Mouse (Mus musculus) bone marrow macrophage, adult 2 months (primary cell): ENCODE measurements around the gene Neurog1. TPM values are rescaled to one million over a fixed set of nuclear protein-coding genes. Genes with fewer than 3 reads are reported as not detected.

Experiments
- H3K27ac ChIP-seq: 2 replicates; pipeline ENCODE4 v1.5.1; 2012; ENCODE audit warnings: low read depth, low read length; ENCODE audit not compliant: insufficient read depth
- H3K4me1 ChIP-seq: 2 replicates; pipeline ENCODE4 v1.6.1; 2012; ENCODE audit warnings: low read length; ENCODE audit not compliant: control insufficient read depth, insufficient read depth
- H3K4me3 ChIP-seq: 2 replicates; pipeline ENCODE4 v1.5.1; 2012; ENCODE audit warnings: mild to moderate bottlenecking, low read length, moderate library complexity; ENCODE audit not compliant: insufficient read depth
- CTCF ChIP-seq: IDR thresholded peaks from 2 replicates; pipeline ENCODE4 v1.5.1; 2012; ENCODE audit warnings: low read depth, mild to moderate bottlenecking, low read length, moderate library complexity
- POLR2A ChIP-seq: IDR thresholded peaks from 2 replicates; pipeline ENCODE4 v1.6.1; 2012; ENCODE audit warnings: mild to moderate bottlenecking, low read depth, low read length, borderline replicate concordance
- polyA plus RNA-seq: library from polyadenylated mRNA; stranded (reverse); fragments of >200 nt; gene quantifications from 2 replicates; pipeline ENCODE4 v1.2.4, GENCODE M21; 2012; ENCODE audit not compliant: missing spikeins, insufficient read depth, insufficient read length

Gene Neurog1
- polyA plus RNA-seq, 1 experiment = not detected

DNA sequence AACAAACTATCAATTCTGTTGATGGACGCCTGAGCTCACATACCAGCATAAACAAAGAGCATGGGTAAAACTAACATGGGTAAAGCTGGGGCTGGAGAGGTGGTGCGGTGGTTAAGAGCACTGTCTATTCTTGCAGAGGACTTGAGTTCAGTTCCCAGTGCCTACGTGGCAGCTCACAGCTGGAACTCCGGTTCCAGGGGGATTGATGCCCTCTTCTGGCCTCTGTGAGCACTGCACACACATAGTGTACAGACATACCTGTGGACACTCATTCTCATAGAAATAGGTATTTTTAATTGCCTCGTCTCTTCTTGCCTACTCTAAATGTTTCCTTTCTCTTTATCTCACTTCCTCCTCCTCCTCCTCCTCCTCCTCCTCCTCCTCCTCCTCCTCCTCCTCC lies 8.9 kb downstream of the Neurog1 start:
- H3K4me1 ChIP-seq = no peaks in the 10 kb centered on the region
- H3K27ac ChIP-seq = no peak overlapping the region
- TF ChIP-seq POLR2A = no peak
- TF ChIP-seq CTCF = no peak
- H3K4me3 ChIP-seq = no peak overlapping the region

DNA sequence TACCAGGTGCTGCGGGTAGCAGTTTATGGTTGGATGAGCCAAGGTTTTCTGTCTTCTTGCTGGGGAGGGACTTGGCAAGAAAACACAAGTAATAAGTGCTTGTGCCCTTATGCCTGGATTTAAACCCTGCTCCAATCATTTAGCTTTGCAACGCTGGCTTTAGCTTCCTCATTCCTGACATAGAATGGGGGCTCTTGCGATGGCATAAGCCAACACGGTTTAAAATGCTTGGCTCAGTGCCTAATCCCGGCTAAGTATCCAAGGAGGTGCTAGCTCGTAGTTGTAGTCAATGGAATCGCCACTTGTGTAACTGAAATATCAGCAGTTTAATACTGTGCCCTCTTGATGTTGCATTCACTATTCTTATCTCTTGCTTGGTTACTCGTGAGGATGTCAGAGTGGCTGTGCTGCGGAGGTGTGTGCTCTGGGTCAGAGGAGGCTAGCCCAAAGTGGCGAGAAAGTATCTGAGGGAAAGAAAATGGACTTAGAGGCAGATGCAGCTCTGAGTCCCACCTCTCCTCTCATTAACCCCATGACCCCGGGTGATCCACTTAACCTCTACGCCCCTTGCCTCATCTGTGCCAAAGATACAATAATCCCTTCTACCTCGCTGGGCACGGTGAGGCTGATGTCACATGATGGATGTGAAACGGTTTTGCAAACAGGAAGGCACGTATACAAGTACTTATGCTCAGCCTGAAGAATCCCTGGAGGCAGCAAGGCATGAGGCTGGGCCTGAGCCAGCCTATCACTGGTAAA lies 11.8 kb downstream of the Neurog1 start:
- Histone ChIP-seq H3K4me1 (no peaks in the 10 kb centered on the region), H3K4me3 (no peak overlapping the region), H3K27ac (no peak overlapping the region)
- TF ChIP-seq CTCF (no peak), POLR2A (no peak)

DNA sequence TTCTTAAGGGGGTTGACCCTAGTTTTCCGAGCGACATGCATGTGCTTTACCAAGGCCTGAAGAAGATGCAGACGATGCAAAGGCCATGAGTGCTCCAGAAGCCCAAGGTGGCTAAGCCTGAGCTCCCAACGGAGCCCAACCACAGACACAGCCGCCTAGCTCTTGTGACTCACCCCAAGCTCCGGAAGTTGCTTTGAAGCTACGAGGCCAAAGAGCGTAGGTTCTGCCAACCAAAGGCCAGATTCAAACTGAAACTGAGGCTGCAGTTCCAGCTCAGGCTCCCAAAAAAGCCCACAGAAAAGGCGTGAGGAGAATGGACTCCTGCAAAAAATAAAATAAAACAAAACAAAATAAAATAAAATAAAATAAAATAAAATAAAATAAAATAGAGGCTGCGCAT lies 14.1 kb downstream of the Neurog1 start:
- H3K27ac ChIP-seq = no peak overlapping the region
- H3K4me1 ChIP-seq = no peaks in the 10 kb centered on the region
- no peak overlapping the region for H3K4me3 ChIP-seq
- TF ChIP-seq POLR2A (no peak), CTCF (no peak)

DNA sequence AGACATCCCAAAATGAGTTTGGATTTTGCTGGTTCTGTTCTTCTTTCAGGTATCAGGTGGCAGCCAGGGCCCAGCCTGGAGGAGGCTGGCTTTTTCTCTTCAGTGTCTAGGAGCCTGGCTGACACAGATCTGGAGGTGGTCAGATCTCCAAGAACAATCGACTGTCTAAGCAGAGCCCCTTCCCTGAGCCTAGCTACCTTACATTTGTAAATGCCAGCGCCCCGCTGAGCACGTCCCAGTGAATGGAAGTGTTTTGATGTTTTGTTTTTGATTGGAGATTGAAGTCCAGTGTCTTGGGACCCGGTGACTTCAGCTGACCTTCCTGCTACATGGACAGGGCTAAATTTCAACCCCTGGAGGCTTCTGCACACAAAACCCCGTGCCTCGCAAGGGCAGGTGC lies 15.8 kb downstream of the Neurog1 start:
- Histone ChIP-seq H3K4me1 (no peaks in the 10 kb centered on the region), H3K4me3 (no peak overlapping the region), H3K27ac (no peak overlapping the region)
- TF ChIP-seq CTCF (no peak), POLR2A (no peak)

DNA sequence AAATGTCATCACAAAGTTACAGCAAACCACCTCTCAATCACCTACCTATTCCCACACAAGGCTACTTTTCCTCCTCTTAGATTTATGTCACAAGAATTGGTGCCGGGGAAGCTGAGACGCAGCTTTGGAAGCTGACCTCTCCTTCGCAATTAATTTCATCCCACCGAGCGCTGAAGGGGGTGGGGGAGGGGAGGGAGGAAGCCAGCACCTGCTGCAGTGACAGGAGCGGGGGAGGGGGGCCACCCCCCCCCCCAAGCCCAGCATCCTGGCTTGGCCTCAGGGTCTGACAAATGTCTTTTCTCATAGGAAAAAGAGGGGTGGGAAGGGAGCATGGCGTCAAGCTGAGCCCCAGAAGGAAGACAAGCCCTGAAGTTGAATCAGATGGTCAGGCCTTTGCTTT lies 23.2 kb downstream of the Neurog1 start:
- TF ChIP-seq POLR2A = no peak
- TF ChIP-seq CTCF = no peak
- H3K27ac ChIP-seq = no peak overlapping the region
- H3K4me3 ChIP-seq = no peak overlapping the region
- H3K4me1 ChIP-seq = no peaks in the 10 kb centered on the region

DNA sequence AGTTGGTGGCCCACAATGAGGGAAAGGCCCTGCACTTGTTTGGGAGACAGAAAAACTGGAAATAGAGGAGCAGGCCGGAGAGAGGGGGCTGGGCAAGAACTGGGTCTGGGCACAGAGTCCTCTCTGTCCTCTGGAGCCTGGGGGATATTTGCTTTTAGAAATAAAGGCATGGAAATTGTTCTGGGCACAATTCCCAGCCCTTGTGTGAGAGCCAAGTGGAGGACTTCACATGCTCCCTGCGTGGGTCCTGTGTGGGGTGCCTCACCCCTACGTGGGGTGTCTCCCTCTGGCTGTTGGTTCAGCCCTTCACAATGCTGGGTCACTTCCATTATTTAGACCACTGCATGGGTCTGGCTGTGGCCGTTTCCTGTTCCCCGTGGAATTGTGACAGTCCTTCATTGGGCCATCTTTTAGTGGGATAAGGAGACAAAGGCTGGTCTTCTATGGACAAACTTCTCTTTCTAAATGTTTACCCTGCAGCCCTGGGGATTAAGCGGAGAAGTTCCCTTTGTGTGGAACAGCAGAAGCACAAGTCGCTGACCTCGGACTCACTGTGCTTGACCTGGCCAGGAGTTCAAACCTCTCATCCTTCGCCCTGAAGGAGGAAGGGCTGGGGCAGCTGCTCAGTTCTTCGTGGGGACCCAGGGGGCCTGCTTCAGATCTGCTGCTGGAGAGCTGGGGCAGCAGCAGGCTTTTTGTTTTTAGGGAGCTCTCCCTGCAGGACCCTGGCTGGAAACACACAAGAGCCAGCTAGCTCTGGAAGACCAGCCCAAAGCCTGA lies 25.6 kb downstream of the Neurog1 start:
- TF ChIP-seq POLR2A = no peak
- Histone ChIP-seq H3K27ac (no peak overlapping the region), H3K4me1 (no peaks in the 10 kb centered on the region), H3K4me3 (no peak overlapping the region)

DNA sequence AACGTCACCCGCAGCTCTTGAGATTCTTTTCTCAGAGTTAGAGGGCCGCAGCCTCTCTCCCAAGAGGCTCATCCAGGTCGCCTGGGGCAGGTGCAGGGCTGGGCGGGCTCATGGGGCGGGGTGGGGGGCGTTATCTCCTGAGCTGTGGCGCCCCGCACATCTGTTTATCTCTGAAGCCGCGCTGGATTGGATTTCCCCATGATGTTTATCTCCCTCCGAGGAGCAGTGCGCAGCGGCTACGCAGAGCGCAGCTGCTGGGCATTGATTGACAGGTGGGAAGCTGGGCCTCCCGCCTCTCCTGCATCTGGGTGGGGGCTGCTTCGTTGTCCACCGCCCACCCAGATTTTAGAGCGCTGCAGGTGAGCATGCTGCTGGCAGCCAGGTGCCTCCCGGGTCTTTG lies 28.3 kb downstream of the Neurog1 start:
- TF ChIP-seq CTCF (no peak), POLR2A (no peak)
- H3K4me3 ChIP-seq = no peak overlapping the region
- H3K4me1 ChIP-seq = no peaks in the 10 kb centered on the region
- no peak overlapping the region for H3K27ac ChIP-seq

DNA sequence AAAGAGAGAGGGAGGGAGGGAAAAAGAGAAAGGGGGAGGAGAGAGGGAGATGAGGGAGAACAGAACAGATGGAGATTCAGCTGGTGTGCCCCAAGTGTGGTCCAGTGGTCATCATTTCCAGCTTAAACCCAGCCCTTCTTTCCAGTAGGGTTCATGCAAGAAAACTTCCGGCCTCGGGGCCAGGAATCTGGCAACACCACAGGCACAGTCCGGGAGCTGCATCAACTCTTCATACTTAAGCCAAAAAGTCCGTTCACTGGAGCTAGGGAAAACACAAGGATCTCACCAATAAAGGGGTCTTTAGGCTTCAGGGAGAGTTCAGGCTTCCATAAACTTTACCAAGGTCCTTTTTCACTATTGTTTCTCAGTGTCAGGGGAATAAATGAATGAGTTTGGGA lies 29.1 kb downstream of the Neurog1 start:
- Histone ChIP-seq H3K4me3 (no peak overlapping the region), H3K4me1 (no peaks in the 10 kb centered on the region), H3K27ac (no peak overlapping the region)
- no peak for TF ChIP-seq CTCF
- TF ChIP-seq POLR2A = no peak

DNA sequence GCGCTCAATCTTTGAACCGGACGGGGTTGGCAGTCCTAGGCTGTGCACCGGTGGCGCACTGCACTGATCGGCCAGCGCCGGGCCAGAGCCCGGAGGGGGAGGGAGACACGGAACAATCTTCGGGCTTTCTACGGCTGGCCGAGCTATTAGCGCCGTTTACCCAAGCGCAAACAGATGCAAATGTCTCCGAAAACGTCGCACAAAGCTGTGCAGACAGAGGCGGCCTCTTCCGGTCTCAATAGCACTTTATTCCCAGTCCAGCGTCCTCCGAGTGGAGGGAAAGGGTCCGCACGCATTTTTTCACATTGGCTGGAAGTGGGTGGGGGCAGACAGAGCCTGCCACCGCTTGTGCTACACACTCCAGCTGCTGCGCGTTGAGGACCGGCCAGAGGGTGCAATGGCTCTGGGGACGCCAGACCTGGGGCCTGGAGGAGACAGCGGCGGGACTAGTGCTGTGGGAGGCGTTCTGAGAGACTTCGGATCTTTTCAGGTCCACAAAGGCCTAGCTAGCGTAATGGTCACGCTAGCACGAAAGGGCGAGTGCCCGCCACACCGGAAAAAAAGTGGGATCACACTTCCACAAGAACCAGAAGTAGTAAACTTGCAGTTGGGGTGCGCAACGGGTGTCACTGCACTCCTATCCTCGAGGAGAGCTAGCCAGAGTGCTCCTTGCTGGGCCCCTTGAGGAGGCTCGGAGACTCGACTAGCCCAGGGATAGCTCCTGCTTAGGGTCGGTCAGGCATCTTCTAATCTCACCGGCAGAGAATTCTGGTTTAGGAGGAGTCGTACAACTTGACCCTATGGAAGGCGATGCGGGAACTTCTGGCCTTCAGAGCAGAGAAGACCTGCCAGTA lies 29.7 kb downstream of the Neurog1 start:
- Histone ChIP-seq H3K4me3 (no peak overlapping the region), H3K4me1 (no peaks in the 10 kb centered on the region), H3K27ac (no peak overlapping the region)
- TF ChIP-seq POLR2A (no peak), CTCF (no peak)

DNA sequence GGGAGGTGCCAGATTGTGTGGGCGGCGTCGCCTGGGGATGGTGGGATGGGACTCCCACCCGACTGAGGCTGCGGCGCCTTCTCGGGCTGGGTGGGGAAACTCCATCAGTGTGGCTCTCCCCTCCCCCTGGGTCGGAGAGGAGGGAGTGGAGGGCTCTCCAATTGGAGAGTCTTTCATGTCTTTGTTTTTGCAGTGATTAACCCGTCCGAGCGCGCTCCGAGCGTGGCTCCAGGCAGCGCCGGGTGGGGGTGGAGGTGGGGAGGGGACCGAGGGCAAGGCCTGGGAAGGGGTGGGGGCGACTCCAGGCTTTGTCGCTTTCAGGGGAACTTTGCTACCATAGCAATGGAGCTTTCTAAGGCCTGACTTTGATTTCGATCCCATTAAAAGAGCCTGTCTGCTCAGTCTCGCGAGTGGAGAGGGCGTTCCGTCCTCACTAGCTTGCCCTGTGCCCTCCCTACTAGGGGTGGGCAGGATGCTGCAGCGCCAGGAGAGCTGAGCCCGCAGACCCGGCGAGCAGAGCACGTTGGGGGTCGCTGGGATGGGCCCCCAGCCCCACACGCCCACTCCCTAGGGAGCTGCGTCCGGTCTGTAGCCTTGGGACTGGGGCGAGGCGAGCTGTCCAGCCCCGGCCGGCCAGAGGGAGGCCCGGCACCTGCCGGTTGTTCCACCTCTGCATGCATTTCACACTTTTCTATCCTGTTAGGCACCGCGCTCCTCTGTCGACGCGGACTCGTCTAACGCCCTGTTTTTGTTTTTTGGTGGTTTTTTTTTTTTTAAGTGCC lies 30.6 kb downstream of the Neurog1 start:
- TF ChIP-seq POLR2A (no peak), CTCF (no peak)
- no peak overlapping the region for H3K27ac ChIP-seq
- no peaks in the 10 kb centered on the region for H3K4me1 ChIP-seq
- H3K4me3 ChIP-seq = no peak overlapping the region
